Mouse (Mus musculus): ENCODE measurements at regions not wholly inside any gene's neighbourhood (a gene's known extent, or its start where the extent isn't known, plus 50 kb on each side); places are given as distances from the start of the nearest gene placed in this dataset.

- no peak overlapping the region for H3K4me3 ChIP-seq (ENCODE audit: insufficient read depth in 1 of 2, low read depth in 2 of 2, low read length in 2 of 2)
- no peak overlapping the region for H3K9ac ChIP-seq (replicated peaks)
- no peaks in the 10 kb centered on the region for H3K9me3 ChIP-seq (ENCODE audit: control insufficient read depth, low read length)
- 6% methylated on average over 15 of the region's 15 CpGs for WGBS (ENCODE audit: insufficient replicate concordance)
- TF ChIP-seq EP300 (IDR thresholded peaks at IDR 0.05; ENCODE audit: low read depth) (no peak), CTCF (IDR thresholded peaks at IDR 0.05; ENCODE audit: low read depth) (no peak)
- ATAC-seq (ENCODE audit: insufficient read depth), result no peak
- H3K27ac ChIP-seq, result no peak overlapping the region
- 0 out of 4 replicates have a peak, but pooled peaks cover 0 to 2% of the 10 kb centered on the region in 2 experiments for H3K4me1 ChIP-seq (replicated peaks; ENCODE audit: control insufficient read depth in 2 of 2, insufficient read depth in 2 of 2, low read length in 1 of 2)
- no peak for DNase-seq (ENCODE audit: low read depth in 3 of 3, low spot score in 3 of 3)
- H3K36me3 ChIP-seq (replicated peaks; ENCODE audit: control insufficient read depth, insufficient read depth, low read depth), result no peaks in the 10 kb centered on the region
- H3K4me2 ChIP-seq (ENCODE audit: low read depth), result no peak overlapping the region; the same call in 1 of the 2 replicates
- peaks cover 48% of the 10 kb centered on the region for H3K27me3 ChIP-seq (ENCODE audit: control insufficient read depth, insufficient read depth, low read length)
These were observed 235.8 kb downstream of the Mef2c start for GRCm38 (mm10) chr13:83739541-83740061.

- Histone ChIP-seq H3K27me3 (ENCODE audit: control insufficient read depth, insufficient read depth, low read length) (peaks cover 50% of the 10 kb centered on the region), H3K9ac (replicated peaks) (no peak overlapping the region), H3K36me3 (replicated peaks; ENCODE audit: control insufficient read depth, insufficient read depth, low read depth) (no peaks in the 10 kb centered on the region), H3K4me2 (ENCODE audit: low read depth) (no peak overlapping the region), H3K4me1 (replicated peaks; ENCODE audit: control insufficient read depth in 2 of 2, insufficient read depth in 2 of 2, low read length in 1 of 2) (0 out of 4 replicates have a peak, but pooled peaks cover 0 to 2% of the 10 kb centered on the region in 2 experiments), H3K27ac (no peak overlapping the region), H3K4me3 (ENCODE audit: insufficient read depth in 1 of 2, low read depth in 2 of 2, low read length in 2 of 2) (no peak overlapping the region), H3K9me3 (ENCODE audit: control insufficient read depth, low read length) (no peaks in the 10 kb centered on the region)
- DNase-seq (ENCODE audit: low read depth in 3 of 3, low spot score in 3 of 3) (no peak), ATAC-seq (ENCODE audit: insufficient read depth) (no peak)
- TF ChIP-seq CTCF (IDR thresholded peaks at IDR 0.05; ENCODE audit: low read depth) (no peak), EP300 (IDR thresholded peaks at IDR 0.05; ENCODE audit: low read depth) (no peak)
- WGBS (ENCODE audit: insufficient replicate concordance), result 33% methylated on average over 2 of the region's 2 CpGs
These were observed 236.3 kb downstream of the Mef2c start for GRCm38 (mm10) chr13:83740101-83740500.

DNA sequence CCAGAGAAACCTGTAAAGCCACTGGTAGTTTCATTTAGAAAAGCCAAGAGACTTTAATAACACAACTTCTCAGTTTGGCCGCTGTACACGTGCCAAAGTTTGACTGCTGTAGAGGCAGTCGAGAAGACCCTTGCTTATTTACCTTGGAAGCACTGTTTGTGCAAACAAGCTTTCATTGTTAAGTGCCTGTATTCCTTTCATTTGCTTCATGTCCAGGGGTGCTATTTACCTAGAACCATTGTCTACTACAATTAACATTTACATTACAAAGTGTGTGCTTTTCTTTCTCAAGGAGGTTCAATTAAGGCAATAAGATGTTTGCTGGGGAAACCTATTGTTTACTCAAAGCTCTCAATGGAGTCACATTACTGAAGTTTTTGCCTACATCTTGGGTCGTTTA, 236.9 kb downstream of the Mef2c start:
- Histone ChIP-seq H3K27me3 (ENCODE audit: control insufficient read depth, insufficient read depth, low read length) (peaks cover 57% of the 10 kb centered on the region), H3K9ac (replicated peaks) (no peak overlapping the region), H3K9me3 (ENCODE audit: control insufficient read depth, low read length) (no peaks in the 10 kb centered on the region), H3K27ac (no peak overlapping the region), H3K4me3 (ENCODE audit: insufficient read depth in 1 of 2, low read depth in 2 of 2, low read length in 2 of 2) (no peak overlapping the region), H3K4me1 (replicated peaks; ENCODE audit: control insufficient read depth in 2 of 2, insufficient read depth in 2 of 2, low read length in 1 of 2) (0 out of 4 replicates have a peak, but pooled peaks cover 0 to 2% of the 10 kb centered on the region in 2 experiments), H3K36me3 (replicated peaks; ENCODE audit: control insufficient read depth, insufficient read depth, low read depth) (no peaks in the 10 kb centered on the region), H3K4me2 (ENCODE audit: low read depth) (no peak overlapping the region)
- ATAC-seq (ENCODE audit: insufficient read depth), result no peak
- 46% methylated on average over 4 of the region's 4 CpGs for WGBS (ENCODE audit: insufficient replicate concordance)
- TF ChIP-seq CTCF (IDR thresholded peaks at IDR 0.05; ENCODE audit: low read depth) (no peak), EP300 (IDR thresholded peaks at IDR 0.05; ENCODE audit: low read depth) (no peak)
- DNase-seq (ENCODE audit: low read depth in 3 of 3, low spot score in 3 of 3), result no peak

DNA sequence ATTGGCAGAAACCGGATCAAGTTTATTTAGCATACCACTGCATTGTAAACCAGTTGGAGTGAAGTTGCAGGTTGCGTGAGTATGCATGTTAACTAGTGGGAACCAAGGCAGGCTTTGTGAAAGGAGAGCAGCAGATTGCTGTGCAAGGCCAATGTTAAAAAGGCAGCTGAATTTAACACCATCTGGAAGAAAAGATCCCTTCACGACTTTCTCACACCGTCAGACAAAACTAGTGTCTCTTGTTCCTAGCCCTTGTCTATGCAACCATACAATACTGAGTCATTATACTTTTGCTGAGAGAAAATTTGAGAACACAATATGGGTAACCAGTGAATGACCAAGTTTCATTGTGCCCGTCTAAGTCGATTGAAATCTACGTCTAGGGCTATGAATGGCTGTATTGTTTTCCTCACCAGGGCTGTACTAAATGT, 237.8 kb downstream of the Mef2c start:
- DNase-seq (ENCODE audit: low read depth in 3 of 3, low spot score in 3 of 3) (no peak), ATAC-seq (ENCODE audit: insufficient read depth) (no peak)
- H3K4me1 ChIP-seq (replicated peaks; ENCODE audit: control insufficient read depth in 2 of 2, insufficient read depth in 2 of 2, low read length in 1 of 2), result 0 out of 4 replicates have a peak, but pooled peaks cover 0 to 2% of the 10 kb centered on the region in 2 experiments
- peaks cover 57% of the 10 kb centered on the region for H3K27me3 ChIP-seq (ENCODE audit: control insufficient read depth, insufficient read depth, low read length)
- no peak overlapping the region for H3K4me3 ChIP-seq (ENCODE audit: insufficient read depth in 1 of 2, low read depth in 2 of 2, low read length in 2 of 2)
- no peaks in the 10 kb centered on the region for H3K9me3 ChIP-seq (ENCODE audit: control insufficient read depth, low read length)
- H3K9ac ChIP-seq (replicated peaks), result no peak overlapping the region
- TF ChIP-seq EP300 (IDR thresholded peaks at IDR 0.05; ENCODE audit: low read depth) (no peak), CTCF (IDR thresholded peaks at IDR 0.05; ENCODE audit: low read depth) (no peak)
- WGBS (ENCODE audit: insufficient replicate concordance), result 48% methylated on average over 7 of the region's 7 CpGs
- no peaks in the 10 kb centered on the region for H3K36me3 ChIP-seq (replicated peaks; ENCODE audit: control insufficient read depth, insufficient read depth, low read depth)
- no peak overlapping the region for H3K27ac ChIP-seq
- H3K4me2 ChIP-seq (ENCODE audit: low read depth), result no peak overlapping the region

DNA sequence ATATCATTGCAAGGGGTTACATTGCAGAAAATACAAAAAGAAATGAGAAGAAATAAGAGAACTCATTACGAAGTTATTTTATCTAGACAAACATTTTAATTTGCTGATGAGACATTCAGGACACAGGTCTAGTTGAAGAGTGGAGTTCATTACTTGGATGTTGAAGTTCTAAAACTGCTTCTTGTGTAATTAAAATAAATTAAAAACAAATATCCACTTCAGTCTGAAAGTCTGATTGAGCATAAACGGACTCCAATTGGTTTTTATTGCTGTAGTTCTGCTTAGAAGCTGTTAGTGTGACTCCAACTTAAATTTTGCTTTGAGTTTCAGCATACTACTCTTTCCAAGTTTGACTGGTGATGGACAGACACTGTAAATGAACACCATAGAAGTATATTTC, 238.3 kb downstream of the Mef2c start:
- H3K9ac ChIP-seq (replicated peaks), result no peak overlapping the region
- TF ChIP-seq EP300 (IDR thresholded peaks at IDR 0.05; ENCODE audit: low read depth), result no peak
- TF ChIP-seq CTCF (IDR thresholded peaks at IDR 0.05; ENCODE audit: low read depth), result no peak
- no peak for DNase-seq (ENCODE audit: low read depth in 3 of 3, low spot score in 3 of 3)
- 0 out of 4 replicates have a peak, but pooled peaks cover 0 to 2% of the 10 kb centered on the region in 2 experiments for H3K4me1 ChIP-seq (replicated peaks; ENCODE audit: control insufficient read depth in 2 of 2, insufficient read depth in 2 of 2, low read length in 1 of 2)
- no peaks in the 10 kb centered on the region for H3K9me3 ChIP-seq (ENCODE audit: control insufficient read depth, low read length)
- 55% methylated on average over 2 of the region's 2 CpGs for WGBS (ENCODE audit: insufficient replicate concordance)
- peaks cover 54% of the 10 kb centered on the region for H3K27me3 ChIP-seq (ENCODE audit: control insufficient read depth, insufficient read depth, low read length)
- no peak overlapping the region for H3K4me3 ChIP-seq (ENCODE audit: insufficient read depth in 1 of 2, low read depth in 2 of 2, low read length in 2 of 2)
- H3K36me3 ChIP-seq (replicated peaks; ENCODE audit: control insufficient read depth, insufficient read depth, low read depth), result no peaks in the 10 kb centered on the region
- no peak overlapping the region for H3K4me2 ChIP-seq (ENCODE audit: low read depth)
- no peak overlapping the region for H3K27ac ChIP-seq
- ATAC-seq (ENCODE audit: insufficient read depth), result no peak

Data from liver, embryonic 14.5 days (tissue).